Mouse (Mus musculus): ENCODE measurements around the gene Lsm12. TPM values are rescaled to one million over a fixed set of nuclear protein-coding genes. Genes with fewer than 3 reads are reported as not detected.

The Lsm12 gene
- total RNA-seq, 4 experiments from 2014 or later = 67.2 to 86.9 (median 81.0) TPM

Small RNA genes within 50 kb of the gene (microRNA-seq; reads per million reads assigned to microRNA genes)
- 1.9 to 4.9 reads per million in 2 experiments for gene Mir8101

Other genes starting within 250 kb of the Lsm12 start
- not detected for gene Sost, start 218.3 kb downstream of the Lsm12 start, total RNA-seq (2022)
- not detected for gene Cfap97d1, start 201.0 kb downstream of the Lsm12 start, total RNA-seq (2022)
- 100 to 1,000 TPM; 110 to 201 (median 145) TPM for gene Dusp3, start 198.3 kb downstream of the Lsm12 start, total RNA-seq (2022)
- 10 to 100 TPM; 14.5 to 75.4 (median 38.7) TPM for gene Mpp3, start 156.8 kb downstream of the Lsm12 start, total RNA-seq (2022)
- 10 to 100 TPM; 40.5 to 84.1 (median 56.3) TPM for gene Cd300lg, start 143.8 kb downstream of the Lsm12 start, total RNA-seq (2022)
- gene Mpp2, start 96.8 kb downstream of the Lsm12 start, total RNA-seq (2022) = 10 to 100 TPM; 12.6 to 29.0 (median 15.2) TPM
- gene Ppy, start 84.0 kb downstream of the Lsm12 start, total RNA-seq (2022) = not detected
- gene Pyy, start 77.5 kb downstream of the Lsm12 start, total RNA-seq (2022) = not detected
- 1 to 10 TPM in 2 of 4 experiments, under 1 TPM in 2; 0.20 to 3.0 (median 1.6) TPM for gene Nags, start 39.8 kb downstream of the Lsm12 start, total RNA-seq (2022)
- 10 to 100 TPM; 18.0 to 21.8 (median 19.7) TPM for gene Tmem101, start 28.9 kb downstream of the Lsm12 start, total RNA-seq (2022)
- gene G6pc3, start 4.3 kb upstream of the Lsm12 start, total RNA-seq (2022) = 100 to 1,000 TPM; 143 to 173 (median 158) TPM
- gene Hdac5, start 44.9 kb upstream of the Lsm12 start, total RNA-seq (2022) = 100 to 1,000 TPM; 100 to 175 (median 132) TPM
- under 1 TPM; 0.41 to 0.83 (median 0.56) TPM for gene BC030867, start 63.6 kb upstream of the Lsm12 start, total RNA-seq (2022)
- gene Asb16, start 83.4 kb upstream of the Lsm12 start, total RNA-seq (2022) = 1 to 10 TPM in 2 of 4 experiments, under 1 TPM in 2; 0.20 to 1.2 (median 0.78) TPM
- 10 to 100 TPM; 59.6 to 67.4 (median 63.3) TPM for gene Tmub2, start 99.6 kb upstream of the Lsm12 start, total RNA-seq (2022)
- gene Atxn7l3, start 111.3 kb upstream of the Lsm12 start, total RNA-seq (2022) = 10 to 100 TPM; 51.0 to 53.8 (median 52.3) TPM
- gene Ubtf, start 134.4 kb upstream of the Lsm12 start, total RNA-seq (2022) = 100 to 1,000 TPM in 1 of 4 experiments, 10 to 100 TPM in 3; 87.3 to 115 (median 94.5) TPM
- gene Slc4a1, start 180.9 kb upstream of the Lsm12 start, total RNA-seq (2022) = under 1 TPM; 0.06 to 0.70 (median 0.31) TPM
- gene Rundc3a, start 208.1 kb upstream of the Lsm12 start, total RNA-seq (2022) = 10 to 100 TPM; 53.9 to 83.9 (median 77.5) TPM
- 100 to 1,000 TPM; 343 to 469 (median 379) TPM for gene Slc25a39, start 222.7 kb upstream of the Lsm12 start, total RNA-seq (2022)
- gene Grn, start 245.0 kb upstream of the Lsm12 start, total RNA-seq (2022) = 100 to 1,000 TPM; 171 to 220 (median 202) TPM